Mouse (Mus musculus) olfactory bulb, adult 2 months (tissue): ENCODE measurements around the gene Trp53.

Experiments
- CTCF ChIP-seq: fragments of 200-500 bp; IDR thresholded peaks from 2 replicates; pipeline ENCODE4 v1.5.1; 2012; ENCODE audit warnings: low read depth, mild to moderate bottlenecking, low read length, moderate library complexity; ENCODE audit not compliant: insufficient read depth
- POLR2A ChIP-seq: fragments of 200-500 bp; IDR thresholded peaks from 2 replicates; pipeline ENCODE4 v1.6.1; 2012; ENCODE audit warnings: mild to moderate bottlenecking, low read depth, low read length, moderate library complexity; ENCODE audit not compliant: insufficient read depth

DNA sequence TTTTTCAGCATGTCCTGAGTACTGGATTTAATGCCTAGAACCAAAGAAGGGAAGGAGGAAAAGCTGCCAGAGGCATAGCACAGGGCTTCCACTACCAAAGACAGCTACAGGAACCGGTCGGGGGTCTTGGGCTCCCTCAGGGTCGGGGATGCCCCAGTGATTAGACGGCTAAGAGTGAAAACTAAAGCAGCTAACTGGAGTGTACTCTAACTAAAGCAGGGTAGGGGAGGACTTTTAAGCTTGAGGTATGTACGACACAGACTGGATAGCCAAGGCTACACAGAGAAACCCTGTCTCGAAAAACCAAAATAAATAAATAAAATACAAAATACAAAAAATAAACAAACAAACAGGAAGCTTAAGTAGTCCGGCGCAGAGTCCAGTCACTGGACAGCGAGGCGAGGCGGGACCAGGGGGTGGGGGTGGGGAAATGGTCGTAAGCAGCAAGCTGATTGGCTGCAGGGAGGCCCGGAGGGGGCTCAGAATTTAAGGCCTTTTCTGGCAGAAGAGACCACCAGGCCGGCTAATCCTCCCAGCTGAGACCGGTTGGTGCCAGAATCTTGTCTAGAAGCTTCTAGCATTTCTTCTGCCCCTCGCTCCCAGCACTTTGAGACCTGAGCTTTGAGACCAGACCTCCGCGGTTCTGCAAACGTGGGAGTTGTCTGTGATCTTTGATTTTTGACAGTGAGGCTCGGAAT is 41.6 kb downstream of the Trp53 start, which contains the start of gene Sat2:
- TF ChIP-seq POLR2A (no peak), CTCF (no peak)
